Mouse (Mus musculus): Measurements from ENCODE around the gene Kremen1.

DNA sequence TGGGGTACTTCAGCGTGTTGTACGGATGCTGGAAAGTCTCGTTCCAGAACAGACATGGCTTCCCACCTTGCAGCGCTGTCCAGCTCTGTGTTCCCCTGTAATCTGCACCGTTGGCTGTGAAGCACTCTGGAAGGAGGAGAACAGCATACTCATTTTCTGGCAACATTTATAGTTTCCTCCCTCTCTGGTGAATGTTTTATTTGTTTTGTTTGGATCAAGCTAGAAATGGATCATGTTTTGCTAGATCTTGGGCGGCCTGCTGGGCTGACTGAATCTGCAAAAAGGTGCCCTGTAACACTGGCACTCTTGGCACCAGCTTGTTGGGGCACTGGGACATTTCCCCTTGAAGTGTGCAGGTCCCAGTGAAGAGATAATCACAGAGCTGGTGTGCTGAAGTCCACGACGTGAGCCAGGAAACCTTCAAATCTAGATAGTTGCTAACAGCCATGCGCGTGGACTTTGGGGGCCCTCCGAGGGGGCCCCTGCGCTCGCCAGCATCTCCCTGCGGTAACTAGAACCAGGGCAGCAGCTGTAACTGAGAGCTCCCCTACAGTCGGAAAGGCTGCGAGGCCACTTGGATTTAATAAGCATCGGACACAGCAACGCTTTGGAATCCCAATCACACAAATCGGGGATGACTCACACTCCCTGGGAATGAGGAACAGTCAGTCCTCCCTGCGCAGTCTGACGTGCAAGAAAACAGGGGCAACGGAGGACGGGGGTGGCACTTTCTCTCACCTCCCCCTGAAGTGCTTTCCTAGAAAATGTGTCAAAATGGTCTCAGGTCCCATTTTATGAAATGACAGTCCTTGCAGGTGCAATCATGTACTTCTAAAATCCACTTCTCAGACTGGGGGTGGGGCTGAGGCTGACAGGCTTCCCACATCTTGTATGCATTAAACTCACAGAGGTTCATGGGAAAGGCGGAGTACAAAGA is 17.3 kb downstream of the Kremen1 start:
- TF ChIP-seq CTCF (IDR thresholded peaks at IDR 0.05; ENCODE audit: low read depth, low read length): no peak
- TF ChIP-seq POLR2A (IDR thresholded peaks at IDR 0.05; ENCODE audit: borderline replicate concordance, low read depth, low read length): no peak

Data from bone marrow macrophage, adult 2 months (primary cell).